Mouse (Mus musculus): ENCODE data around the gene Mrpl58.
"Not testable (repeated sequence)": the region's sequence is repeated elsewhere in the genome, so short reads cannot be mapped to it uniquely, and the experiment has no call there.

DNA sequence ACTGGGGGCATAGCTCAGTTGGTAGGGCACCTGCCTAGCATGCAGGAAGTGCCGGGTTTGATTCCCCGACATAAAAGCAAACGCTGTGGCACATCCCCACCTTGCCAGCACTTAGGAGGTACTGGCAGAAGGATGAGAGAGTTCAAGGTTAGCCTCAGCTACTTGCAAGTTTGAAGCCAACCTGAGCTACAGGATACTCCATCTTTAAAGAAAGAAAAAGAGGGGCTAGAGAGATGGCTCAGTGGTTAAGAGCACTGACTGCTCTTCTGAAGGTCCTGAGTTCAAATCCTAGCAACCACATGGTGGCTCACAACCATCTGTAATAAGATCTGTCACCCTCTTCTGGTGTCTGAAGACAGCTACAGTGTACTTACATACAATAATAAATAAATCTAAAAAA is 16.7 kb upstream of the Mrpl58 start:
- not testable (repeated sequence) for TF ChIP-seq GATA1, TAL1 (IDR thresholded peaks at IDR 0.05; ENCODE audit: low read length)

All from erythroblast, embryonic 14.5 days (primary cell).